Mouse (Mus musculus) A20 (cell line): Measurements from ENCODE around the gene Chd2.
"Not testable (repeated sequence)": the region's sequence is repeated elsewhere in the genome, so short reads cannot be mapped to it uniquely, and the experiment has no call there.

Experiments used
- DNase-seq: peaks from one replicate; pipeline ENCODE4 v3.0.0-alpha.2; 2011; ENCODE audit warnings: low read depth, low spot score

The Chd2 gene

DNA sequence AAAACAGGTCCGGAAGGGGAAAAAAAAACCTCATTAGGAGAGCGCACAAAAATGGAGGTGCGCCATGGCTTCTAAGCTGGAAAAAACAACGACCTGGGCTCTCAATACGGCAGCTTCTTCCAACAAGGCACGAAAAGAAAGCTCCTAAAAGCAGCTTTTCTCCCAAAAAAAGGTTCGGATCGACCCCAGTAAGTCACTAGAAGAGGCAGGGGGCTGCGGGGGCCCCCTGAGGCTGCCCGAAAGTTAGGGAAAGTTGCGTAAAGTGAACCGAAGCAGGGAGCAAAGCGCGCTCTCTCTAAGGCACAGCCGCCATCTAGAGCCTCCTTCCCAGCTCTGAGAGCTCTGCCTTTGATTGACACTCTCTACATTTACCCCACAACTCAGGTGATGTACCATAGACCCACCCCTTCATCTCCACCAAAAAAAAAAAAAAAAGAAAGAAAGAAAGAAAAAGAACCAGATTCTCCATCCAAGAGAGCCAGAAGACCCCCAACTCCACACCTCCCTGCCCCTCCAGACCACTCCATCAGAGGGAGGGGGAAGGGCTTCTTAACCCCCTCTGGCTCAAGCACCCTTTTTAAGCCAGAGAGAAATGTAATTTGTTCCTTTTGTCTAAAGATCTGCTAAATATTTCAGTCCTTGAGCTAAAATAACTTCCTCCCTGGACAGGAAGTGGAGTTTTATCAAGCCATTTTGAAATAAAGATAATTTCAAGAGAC is at the start of gene Chd2:
Gene Chd2 (minus strand): TSS at position 419 of the 719 bp plus-strand sequence.
- DNase-seq: peak; percentile 90

DNA sequence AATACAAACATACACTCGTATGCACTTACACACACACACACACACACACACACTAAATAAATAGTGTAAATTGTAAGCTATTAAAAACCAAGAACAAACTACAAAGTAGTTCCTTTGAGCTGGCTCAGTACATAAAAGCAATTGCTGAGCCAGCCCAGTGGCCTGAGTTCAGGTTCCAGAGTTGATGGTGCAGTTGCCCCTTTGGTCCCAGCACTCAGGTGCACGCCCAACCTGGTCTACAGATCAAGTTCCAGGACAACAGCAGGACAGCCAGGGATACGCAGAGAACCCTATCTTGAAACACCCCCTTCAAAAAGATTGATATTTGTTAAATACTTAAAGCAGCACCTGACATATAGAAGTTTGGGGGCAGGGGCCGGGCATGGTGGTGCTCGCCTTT is 49.1 kb upstream of the Chd2 start:
- no peak for DNase-seq

DNA sequence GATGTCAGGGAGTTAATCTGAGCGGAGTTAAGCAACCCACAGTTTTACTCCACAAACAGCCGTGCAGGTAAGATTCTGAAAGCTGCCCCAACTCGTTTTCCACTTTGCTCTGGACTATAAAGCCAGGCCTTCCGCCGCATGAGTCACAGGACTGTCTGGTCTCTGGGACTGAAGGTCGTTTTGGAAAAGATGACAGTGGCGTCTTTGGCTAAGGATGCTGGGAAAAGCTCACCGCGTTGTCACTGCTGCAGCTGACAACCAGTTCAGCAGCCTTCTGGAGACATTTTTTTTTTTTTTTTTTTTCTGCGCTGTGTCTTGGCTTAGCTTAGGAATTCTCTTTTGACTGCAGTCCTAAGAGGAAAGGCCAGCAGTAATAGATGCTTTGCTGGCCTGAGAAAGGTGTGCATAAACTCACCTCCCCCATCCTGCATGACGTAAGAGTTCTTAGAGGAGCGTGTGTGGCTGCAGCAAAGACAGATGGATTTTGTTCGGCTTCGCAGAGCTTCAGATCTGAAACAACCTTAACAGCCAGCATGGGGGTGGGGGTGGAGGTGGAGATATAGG is 47.7 kb upstream of the Chd2 start:
- DNase-seq: no peak

DNA sequence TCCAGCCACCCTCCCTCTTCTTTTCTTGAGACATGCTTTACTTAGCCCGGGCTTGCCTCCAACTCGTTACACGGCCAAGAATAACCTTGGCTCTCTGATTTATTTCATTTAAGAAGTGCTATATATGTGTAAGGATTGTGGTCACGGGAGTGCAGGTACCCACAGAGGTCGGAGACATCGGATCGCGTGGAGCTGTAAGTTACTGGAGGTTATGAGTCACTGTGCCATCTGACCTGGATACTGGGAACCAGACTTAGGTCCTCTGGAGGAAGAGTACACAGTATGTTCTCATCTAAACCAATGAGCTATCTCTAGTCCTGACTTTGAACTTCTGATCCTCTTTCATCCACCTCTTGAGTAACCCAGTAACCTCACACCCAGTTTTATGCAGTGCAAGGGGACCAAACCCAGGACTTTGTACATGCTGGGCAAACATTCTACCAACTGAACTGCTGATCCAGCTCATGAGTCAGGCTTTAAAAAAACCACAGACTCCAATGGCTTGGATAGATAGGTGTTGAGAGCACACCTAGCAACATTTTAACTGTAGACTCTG is 46.8 kb upstream of the Chd2 start:
- no peak for DNase-seq

DNA sequence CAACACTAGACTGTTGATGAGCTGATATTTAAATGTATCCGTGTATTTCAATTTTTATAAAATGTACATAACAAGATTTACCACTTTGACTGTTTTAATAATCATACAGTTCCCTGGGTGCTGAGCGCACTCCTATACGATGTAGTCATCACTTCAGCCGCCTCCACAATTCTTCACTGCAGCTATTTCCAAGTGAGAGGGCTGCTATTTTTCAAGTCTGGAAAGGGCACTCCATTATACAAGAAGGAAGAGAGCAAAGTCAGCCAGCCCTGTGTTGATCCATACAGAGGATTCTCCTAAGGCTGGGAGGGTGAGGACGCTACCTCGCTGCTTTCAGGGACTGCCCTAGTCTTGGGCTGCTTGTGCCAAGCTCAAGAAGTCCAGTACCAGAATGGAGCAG is 45.1 kb upstream of the Chd2 start:
- no peak for DNase-seq

DNA sequence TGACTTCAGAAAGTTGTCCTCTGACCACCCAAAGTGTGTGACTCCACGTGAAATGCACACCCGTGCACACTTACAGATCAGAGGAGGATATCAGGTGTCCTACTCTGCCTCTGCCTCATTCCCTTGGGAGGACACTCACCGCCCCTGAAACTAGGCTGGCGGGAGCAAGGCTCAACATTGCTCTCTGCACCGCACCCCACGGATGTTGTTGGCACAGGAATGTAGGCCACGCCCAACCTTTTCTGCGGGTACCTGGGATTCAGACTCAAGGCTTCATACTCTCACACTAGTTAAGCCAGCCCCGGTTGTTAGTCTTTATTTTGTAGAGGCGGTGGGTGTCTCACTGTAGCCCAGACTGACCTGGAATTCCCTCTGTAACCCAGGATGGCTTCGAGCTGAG is 44.6 kb upstream of the Chd2 start:
- DNase-seq: no peak

DNA sequence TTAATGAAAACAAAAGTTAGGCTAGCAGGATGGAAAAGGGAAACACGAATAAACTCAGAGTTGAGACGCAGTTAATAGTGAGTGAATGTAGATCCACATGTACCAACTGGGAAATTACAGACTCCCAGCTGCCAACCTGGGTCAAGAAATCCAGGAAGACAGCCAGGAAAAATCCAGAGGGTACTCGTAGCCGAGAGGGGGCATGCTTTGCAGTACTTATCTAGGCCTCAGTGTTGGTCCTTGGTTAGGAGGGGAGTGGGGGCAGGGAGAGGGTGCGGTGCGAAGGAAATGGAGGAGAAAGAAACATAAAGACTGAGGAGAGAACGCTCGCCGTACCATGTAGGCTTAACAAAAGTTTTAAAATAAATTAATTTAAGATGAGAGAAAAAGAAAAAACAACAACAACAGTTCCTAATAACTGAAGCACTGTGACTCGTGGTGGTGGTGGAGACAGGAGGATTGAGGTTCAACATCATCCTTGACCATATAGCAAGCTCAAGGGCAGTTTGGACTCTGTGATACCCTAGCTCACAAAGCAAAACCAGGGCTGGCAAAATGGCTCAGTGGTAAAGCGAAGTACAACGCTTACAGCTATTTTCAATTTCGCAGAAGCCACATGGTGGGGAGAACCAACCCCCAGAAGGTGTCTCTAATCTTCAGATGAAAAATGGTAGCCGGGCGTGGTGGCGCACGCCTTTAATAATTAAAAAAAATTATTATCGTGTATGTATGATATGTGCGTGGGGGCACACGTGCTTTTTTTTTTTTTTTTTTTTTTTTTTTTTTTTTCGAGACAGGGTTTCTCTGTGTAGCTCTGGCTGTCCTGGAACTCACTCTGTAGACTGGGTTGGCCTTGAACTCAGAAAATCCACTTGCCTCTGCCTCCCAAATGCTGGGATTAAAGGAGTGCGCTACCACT is 43.7 kb upstream of the Chd2 start:
- DNase-seq: no peak

DNA sequence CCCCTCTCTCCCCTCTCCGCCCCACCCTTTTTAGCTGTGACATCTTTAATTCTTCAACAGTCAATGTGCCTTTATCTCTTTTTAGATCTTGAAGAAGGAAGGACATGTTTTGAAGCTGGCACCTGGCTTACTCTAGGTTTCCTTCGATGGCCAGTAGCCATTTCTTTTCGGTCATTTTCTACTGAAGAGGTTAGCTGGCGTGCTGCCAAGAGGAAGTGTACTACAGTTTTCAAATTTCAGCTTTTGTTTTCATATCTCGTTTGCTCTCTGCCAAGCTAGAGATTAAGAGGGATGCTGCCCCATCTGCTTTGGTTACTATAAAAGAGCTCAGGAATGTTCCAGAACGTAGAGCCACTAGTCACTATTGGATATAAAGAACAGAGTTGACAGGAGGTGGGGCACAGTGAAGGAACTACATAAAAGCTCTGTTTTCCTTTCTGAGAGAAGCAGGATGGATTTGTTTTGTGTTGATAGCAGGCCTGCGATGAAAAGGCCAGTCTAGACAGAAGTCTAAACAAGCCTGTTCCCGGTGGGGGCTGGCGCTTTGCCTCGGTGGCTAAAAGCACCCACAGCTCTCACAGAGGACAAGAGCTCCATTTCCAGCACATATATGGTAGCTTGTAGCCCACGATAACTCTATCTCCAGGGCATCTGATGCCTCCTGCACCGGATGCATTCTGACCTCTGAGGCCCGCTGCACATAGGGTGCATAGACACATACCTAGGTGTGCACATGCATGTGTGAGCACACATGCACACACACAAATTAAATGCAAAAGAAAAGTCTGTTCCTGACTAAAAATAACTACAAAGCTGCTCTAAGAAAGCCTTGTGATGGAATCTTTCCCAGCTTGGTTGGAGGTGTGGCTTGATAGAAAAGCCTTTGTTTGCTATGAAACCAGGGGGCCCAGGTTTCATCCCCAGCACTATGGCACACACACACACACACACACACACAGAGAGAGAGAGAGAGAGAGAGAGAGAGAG is 42.7 kb upstream of the Chd2 start:
- DNase-seq: peak; percentile 88

DNA sequence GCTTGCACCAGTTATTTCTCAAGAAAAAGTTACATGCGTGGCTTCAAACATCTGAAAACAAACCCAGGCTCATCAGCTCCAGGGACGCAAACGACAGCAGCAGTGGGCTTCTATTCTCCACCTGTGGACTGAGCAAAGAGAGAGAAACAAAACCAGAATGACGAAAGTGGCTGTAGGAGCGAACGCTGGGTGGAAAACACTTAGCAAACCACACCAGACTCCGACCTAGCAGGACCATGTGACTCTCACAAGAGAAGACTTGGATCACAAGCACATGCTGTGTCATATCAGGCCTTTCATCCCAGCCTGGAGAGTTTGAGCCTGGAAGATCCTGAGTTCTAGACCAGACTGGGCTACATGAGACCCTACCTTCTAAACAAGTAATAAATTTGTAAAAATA is 41.8 kb upstream of the Chd2 start:
- no peak for DNase-seq

DNA sequence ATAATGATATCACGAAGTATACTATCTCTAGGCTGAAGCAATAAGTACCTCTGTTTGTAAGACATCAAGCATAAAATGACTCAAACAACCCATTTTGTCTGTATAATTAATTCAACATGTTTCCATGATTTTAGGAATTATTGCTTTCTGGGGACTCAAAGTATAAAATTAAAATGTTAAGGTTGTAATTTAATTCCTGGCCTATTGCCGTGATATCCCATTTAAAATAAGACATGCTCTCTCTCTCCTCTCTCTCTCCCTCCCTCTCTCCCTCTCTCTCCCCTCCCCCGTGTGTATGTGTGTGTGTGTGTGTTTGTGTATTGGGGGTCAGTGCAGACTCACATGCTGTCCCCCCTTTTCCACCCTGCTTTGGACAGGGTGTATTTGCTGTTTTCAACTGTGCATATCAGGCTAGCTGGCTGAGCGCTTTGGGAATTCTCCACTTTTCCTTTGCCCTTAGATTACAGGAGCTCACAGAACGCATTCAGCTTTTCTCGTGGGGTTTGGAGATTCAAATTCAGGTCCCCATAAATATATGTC is 40.3 kb upstream of the Chd2 start:
- DNase-seq: no peak

DNA sequence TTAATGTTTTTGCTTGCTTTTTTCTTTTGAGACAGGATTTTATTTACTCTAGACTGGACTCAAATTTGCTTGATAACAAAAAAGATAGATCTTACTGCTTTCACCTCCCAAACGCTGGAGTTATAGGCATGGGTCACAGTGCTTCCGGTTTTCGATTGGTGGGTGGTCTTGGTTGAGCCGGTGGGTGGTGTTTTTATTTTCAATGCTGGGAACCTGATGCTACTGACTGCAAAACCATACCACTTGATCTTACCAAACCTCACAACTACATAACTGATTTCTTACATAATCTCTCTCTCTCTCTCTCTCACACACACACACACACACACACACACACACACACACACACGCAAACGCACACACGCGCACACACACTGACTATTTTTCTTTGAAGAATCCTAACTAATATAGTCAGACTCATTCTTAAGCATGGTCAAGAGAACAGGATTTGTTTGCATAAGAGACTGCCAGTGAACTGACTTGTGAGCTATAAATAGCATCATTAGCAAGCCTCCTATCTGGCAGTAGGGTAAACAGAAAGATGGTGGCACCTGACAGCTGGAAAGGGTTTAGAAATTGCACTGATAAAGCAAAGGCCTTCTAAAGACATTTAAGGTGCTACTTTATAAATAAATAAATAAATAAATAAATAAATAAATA is 37.6 kb upstream of the Chd2 start:
- peak; percentile 28 for DNase-seq

DNA sequence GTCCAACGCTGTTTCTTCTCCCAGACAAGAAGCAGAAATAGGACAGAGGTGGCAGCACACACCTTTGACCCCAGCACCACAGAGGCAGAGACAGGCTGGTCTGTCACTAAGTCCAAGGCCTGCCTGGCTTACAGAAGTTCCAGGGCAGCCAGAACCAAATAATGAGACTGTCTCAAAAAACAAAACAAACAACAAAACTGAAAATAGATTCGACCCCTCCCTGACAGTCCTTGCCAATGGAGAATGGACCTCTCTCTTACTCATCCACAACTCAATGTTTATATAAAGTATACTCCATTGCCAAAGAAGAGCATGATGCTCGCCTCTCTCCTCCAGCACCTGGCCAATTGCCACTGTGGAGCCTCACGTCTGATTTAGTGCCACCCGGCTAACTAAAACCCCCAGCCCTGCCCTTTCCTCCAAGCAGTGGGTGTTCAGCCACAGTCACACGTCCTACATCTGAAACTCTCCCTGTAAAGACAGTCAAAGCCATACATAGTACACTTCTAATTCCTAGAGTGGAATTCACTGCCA is 36.3 kb upstream of the Chd2 start:
- DNase-seq: no peak

DNA sequence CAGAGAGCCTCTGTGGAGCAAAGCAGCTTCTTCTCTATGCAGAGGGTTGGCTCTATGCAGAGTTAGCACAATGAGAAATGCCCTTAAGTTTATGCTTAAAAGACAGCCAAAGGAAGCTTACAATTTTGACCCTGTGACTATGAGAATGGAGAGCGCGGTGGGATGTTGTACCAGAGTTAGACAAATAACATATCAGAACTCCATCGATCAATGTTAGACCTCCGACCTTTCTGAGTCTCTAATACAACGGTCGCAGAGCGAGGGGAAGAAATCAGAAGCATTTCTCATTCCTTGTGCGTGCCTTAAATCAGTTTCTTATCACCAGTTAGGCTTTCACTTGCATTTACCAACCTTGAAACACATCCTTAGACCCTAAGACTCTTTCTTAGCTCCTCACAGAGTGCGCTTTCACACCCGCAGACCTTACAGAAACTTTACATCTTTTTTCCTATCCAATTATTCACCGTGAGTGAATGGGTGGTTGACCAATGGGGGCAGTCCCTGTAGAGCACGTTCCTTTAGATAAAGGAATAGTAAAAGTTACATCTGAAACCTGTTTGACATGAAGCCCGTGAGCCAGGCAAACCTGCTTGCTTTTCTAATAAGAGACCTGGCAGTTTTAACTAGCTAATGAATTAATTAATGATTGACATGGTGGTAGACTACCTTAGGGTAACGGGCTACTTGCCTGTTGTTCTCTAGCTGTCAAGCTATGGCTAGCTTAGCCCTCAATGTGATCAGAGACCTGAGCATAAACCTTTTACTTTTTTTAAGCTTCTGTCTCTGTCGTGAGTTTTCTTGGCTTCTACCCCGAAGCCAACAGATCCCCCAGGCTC is 34.7 kb upstream of the Chd2 start:
- no peak for DNase-seq

DNA sequence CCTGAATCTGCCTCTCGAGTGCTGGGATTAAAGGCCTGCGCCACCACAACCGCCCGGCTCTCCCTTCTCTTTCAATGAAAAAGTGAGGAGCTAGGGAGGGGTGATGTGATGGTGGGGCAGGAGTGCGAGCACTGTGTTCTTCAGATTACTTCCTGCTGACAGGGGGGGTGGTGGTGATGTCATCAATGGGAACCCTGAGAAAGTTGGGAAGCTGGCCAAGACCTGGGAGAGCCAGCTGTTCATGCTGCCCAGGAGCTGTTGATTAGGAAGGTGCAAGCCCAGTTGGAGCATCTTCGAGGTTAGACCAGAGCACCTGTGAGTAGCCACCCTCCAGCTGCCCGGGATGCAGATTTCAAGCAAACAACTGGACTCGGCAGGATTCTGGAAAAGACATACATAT is 33.6 kb upstream of the Chd2 start:
- no peak for DNase-seq

DNA sequence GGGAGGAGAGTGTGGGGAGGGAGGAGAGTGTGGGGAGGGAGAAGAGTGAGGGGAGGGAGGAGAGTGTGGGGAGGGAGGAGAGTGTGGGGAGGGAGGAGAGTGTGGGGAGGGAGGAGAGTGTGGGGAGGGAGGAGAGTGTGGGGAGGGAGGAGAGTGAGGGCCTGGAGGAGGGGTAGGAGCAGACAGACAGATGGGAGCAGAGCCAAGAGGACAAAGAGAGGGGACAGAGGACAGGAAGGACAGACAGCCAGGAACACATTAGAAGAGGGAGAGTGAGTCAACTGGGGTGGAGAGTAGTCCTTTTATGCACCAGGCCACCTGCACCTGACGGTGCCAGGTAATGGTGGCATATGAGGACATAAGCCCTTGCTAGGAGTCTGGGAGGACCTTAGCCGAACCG is 33.0 kb upstream of the Chd2 start:
- DNase-seq: not testable (repeated sequence)

DNA sequence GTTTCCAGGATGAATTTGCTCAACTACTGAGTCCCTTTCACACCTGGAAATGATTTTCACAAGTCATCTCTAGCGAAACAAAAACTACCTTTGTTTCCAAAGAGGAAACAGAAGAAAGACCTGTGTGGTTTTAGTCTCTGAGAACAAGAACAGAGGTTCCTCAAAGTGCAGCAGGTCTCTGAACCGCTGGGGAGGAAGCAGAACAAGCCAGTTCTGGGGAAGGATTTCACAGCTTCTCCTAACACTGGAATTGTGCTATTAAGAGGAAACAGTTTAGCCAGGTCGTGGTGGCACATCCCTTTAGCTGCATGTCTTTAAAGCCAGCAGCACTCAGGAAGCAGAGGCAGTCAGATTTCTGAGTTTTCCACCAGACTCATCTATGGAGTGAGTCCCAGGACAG is 30.9 kb upstream of the Chd2 start:
- DNase-seq: peak; percentile 54

DNA sequence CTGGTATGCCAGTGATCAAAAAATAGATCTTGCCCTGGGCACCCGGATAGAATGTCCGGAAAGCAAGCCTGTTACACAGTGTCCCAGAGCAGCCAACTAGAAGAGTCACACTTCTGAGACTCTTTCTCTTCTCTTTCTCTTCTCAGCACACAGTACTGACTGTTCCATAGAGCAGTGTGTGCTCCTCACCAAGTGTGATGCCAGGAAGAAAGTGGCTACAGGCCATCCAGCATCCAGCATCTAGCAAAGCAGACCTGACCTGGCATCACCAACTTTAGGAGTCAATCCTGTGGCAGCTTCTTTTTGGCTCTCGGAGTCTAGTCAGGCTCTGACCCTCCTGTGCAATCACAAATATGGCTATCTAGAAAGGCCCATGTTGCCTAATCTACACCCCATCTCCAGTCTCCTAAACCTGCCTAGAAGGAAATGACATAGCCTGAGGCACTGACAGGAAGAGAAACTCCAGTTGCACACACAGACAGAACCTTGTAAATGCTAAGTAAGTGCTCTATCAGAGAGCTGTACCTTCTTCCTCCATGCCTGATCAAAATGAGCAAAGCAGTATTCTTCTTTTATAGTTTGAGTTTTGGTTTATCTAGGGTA is 27.3 kb upstream of the Chd2 start:
- no peak for DNase-seq

DNA sequence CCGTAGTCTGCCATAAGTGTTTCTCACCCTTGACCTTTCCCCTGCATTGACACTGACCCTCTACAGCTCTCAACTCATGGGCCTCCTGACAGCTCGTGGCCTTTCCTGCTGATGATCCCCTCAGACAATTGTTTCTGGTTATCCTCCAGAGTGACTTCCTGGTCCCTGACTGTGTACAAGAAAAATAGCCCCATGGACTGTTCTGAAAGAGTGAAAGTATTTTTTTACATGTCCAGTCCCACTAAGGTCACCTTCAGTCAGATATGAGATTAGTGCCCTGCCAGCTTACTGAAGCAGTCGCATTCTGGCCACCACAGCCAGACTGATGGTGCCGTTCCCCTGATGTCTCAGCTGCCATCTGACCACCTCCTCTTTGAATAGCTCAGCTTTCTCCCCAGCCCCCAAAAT is 26.1 kb upstream of the Chd2 start:
- no peak for DNase-seq

DNA sequence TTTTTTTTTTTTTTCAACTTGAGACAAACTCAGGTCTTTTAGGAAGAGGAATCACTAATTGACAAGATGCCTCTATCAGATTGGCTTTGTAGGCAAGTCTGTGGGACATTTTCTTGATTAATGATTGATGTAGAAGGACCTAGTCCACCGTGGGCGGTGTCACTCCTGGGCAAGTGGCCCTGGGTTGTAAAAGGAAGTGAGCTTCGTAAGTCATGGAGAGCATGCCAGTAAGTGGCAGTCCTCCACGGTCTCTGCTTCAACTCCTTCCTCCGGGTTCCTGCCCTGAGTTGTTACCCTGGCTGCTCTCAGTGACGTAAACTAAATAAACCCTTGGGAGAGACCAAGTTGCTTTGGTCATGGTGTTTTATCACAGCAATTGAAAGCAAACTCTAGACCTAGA is 22.5 kb upstream of the Chd2 start:
- DNase-seq: no peak
